Mouse (Mus musculus) myocyte (in vitro differentiated cells): Measurements from ENCODE around the gene Ngly1.

Experiments
- CEBPB ChIP-seq: IDR thresholded peaks from 2 replicates; pipeline ENCODE4 v1.6.1; 2011; ENCODE audit warnings: mild to moderate bottlenecking, moderate library complexity; ENCODE audit not compliant: poor library complexity, insufficient read depth, severe bottlenecking
- MAX ChIP-seq: IDR thresholded peaks from one replicate; pipeline ENCODE4 v1.6.1; 2011; ENCODE audit warnings: low read depth, mild to moderate bottlenecking, control low read depth
- MYOG ChIP-seq, 3 experiments: IDR thresholded peaks; one replicate each; pipeline ENCODE4 v1.6.1; 2011; ENCODE audit warnings: control low read depth in 2 of 3, low read depth in 2 of 3, mild to moderate bottlenecking in 2 of 3; ENCODE audit not compliant: insufficient read length in 2 of 3, control insufficient read depth in 1 of 3, insufficient read depth in 1 of 3
- POLR2A ChIP-seq: IDR thresholded peaks from one replicate; pipeline ENCODE4 v1.6.1; 2011; ENCODE audit warnings: low read depth, mild to moderate bottlenecking, control low read depth, moderate library complexity; ENCODE audit not compliant: insufficient read length
- TCF12 ChIP-seq: IDR thresholded peaks from one replicate; pipeline ENCODE4 v1.6.1; 2011; ENCODE audit warnings: mild to moderate bottlenecking, control low read depth; ENCODE audit not compliant: poor library complexity, insufficient read depth, severe bottlenecking

GRCm38 (mm10) chr14:16229395-16229794 lies 19.7 kb upstream of the Ngly1 start:
- no peak for TF ChIP-seq POLR2A
- no peak for TF ChIP-seq MAX
- TF ChIP-seq CEBPB: no peak
- TF ChIP-seq TCF12: no peak
- TF ChIP-seq MYOG (IDR thresholded peaks at IDR 0.05; ENCODE audit: control insufficient read depth in 1 of 3, insufficient read depth in 1 of 3, insufficient read length in 2 of 3, low read depth in 2 of 3): no peak
